Mouse (Mus musculus): ENCODE results near the gene Myd88. TPM values are rescaled to one million over a fixed set of nuclear protein-coding genes. Genes with fewer than 3 reads are reported as not detected.

Gene Myd88
- total and polyA plus RNA-seq, 3 experiments: 14.3 to 53.6 (median 22.7) TPM

- no peak overlapping the region for H3K4me3 ChIP-seq (replicated peaks in 1 of 3; ENCODE audit: low read depth in 2 of 3, low read length in 2 of 3, poor library complexity in 1 of 3)
- peaks cover 4% of the 10 kb centered on the region in 2 experiments; a peak in 2 of 4 replicates for H3K4me1 ChIP-seq (ENCODE audit: control insufficient read depth in 1 of 2, insufficient read depth in 2 of 2)
- H3K9ac ChIP-seq (ENCODE audit: insufficient read depth, low read depth): no peak overlapping the region
- no peak for DNase-seq (ENCODE audit: extremely low read depth)
- no peaks in the 10 kb centered on the region for H3K9me3 ChIP-seq (replicated peaks; ENCODE audit: low read length)
- TF ChIP-seq RCOR1 (conservative IDR thresholded peaks at IDR 0.05; ENCODE audit: low read depth, low read length) (no peak), HCFC1 (IDR thresholded peaks at IDR 0.05; ENCODE audit: low read depth, low read length) (no peak), MAX (IDR thresholded peaks at IDR 0.05; ENCODE audit: low read length) (no peak), RAD21 (IDR thresholded peaks at IDR 0.05; ENCODE audit: low read depth, low read length) (no peak), NRF1 (IDR thresholded peaks at IDR 0.05; ENCODE audit: low read depth, low read length) (no peak), SIN3A (IDR thresholded peaks at IDR 0.05; ENCODE audit: low read length) (no peak), CHD1 (IDR thresholded peaks at IDR 0.05; ENCODE audit: low read depth, low read length) (no peak), E2F4 (IDR thresholded peaks at IDR 0.05; ENCODE audit: insufficient replicate concordance, low read depth, low read length) (no peak), CHD2 (IDR thresholded peaks at IDR 0.05; ENCODE audit: low read length) (no peak), TCF12 (IDR thresholded peaks at IDR 0.05; ENCODE audit: low read depth, low read length) (no peak), UBTF (IDR thresholded peaks at IDR 0.05; ENCODE audit: low read depth, low read length) (no peak), MAZ (IDR thresholded peaks at IDR 0.05; ENCODE audit: low read depth, low read length) (no peak), POLR2AphosphoS2 (IDR thresholded peaks at IDR 0.05; ENCODE audit: low read depth, low read length) (no peak), GABPA (IDR thresholded peaks at IDR 0.05; ENCODE audit: insufficient replicate concordance, low read depth, low read length) (no peak), MAFK (IDR thresholded peaks at IDR 0.05; ENCODE audit: insufficient replicate concordance, low read length) (no peak), IRF4 (IDR thresholded peaks at IDR 0.05; ENCODE audit: low read depth, low read length) (no peak), EP300 (IDR thresholded peaks at IDR 0.05; ENCODE audit: low read length) (no peak)
- no peaks in the 10 kb centered on the region for H3K79me2 ChIP-seq (replicated peaks; ENCODE audit: control insufficient read depth, extremely low read depth, insufficient read depth, poor library complexity, severe bottlenecking)
- peaks cover 10 to 26% of the 10 kb centered on the region in 2 experiments for H3K36me3 ChIP-seq (replicated peaks in 1 of 2; ENCODE audit: control insufficient read depth in 1 of 2, insufficient read depth in 1 of 2, low read length in 1 of 2)
- dilution Hi-C loops (cut with MboI; ENCODE audit: extremely low pct_ligation_motif_present, extremely low pct_unique_long_range_greater_than_20kb, low sequenced_read_pairs) (no loop called here), in situ Hi-C loops (cut with MboI; ENCODE audit: low pct_ligation_motif_present, low pct_unique_long_range_greater_than_20kb, low sequenced_read_pairs) (loop anchor here (5.0 kb wide), 1 partner anchor 66 kb away; no protein-coding TSS in a partner anchor)
- no peak overlapping the region for H3K27ac ChIP-seq (ENCODE audit: insufficient read depth, low read depth)
- no peaks in the 10 kb centered on the region for H3K27me3 ChIP-seq (replicated peaks)
- no peak overlapping the region for H3K4me2 ChIP-seq (ENCODE audit: insufficient read depth, low read depth, poor library complexity, severe bottlenecking)
These were observed 20.2 kb upstream of the Myd88 start for GRCm38 (mm10) chr9:119361416-119361815.

- TF ChIP-seq MXI1 (IDR thresholded peaks at IDR 0.05; ENCODE audit: low read depth, low read length) (no peak), POLR2A (IDR thresholded peaks at IDR 0.05; ENCODE audit: low read depth, low read length) (no peak), ZC3H11A (IDR thresholded peaks at IDR 0.05; ENCODE audit: low read depth, low read length) (no peak), JUND (conservative IDR thresholded peaks at IDR 0.05; ENCODE audit: low read depth, low read length) (no peak), ELF1 (IDR thresholded peaks at IDR 0.05; ENCODE audit: low read depth, low read length) (no peak), UBTF (IDR thresholded peaks at IDR 0.05; ENCODE audit: low read depth, low read length) (no peak), GABPA (IDR thresholded peaks at IDR 0.05; ENCODE audit: insufficient replicate concordance, low read depth, low read length) (no peak), ZNF384 (IDR thresholded peaks at IDR 0.05; ENCODE audit: low read depth, low read length) (no peak), TBP (conservative IDR thresholded peaks at IDR 0.05; ENCODE audit: low read depth, low read length) (no peak), MAFK (IDR thresholded peaks at IDR 0.05; ENCODE audit: insufficient replicate concordance, low read length) (no peak), SIN3A (IDR thresholded peaks at IDR 0.05; ENCODE audit: low read length) (no peak), POLR2AphosphoS2 (IDR thresholded peaks at IDR 0.05; ENCODE audit: low read depth, low read length) (no peak), MEF2A (IDR thresholded peaks at IDR 0.05; ENCODE audit: borderline replicate concordance, low read depth, low read length) (no peak), CTCF (conservative IDR thresholded peaks at IDR 0.05 in 1 of 2, IDR thresholded peaks at IDR 0.05 in 1 of 2; ENCODE audit: low read depth in 2 of 2, low read length in 2 of 2) (no peak), CHD2 (IDR thresholded peaks at IDR 0.05; ENCODE audit: low read length) (no peak), MAX (IDR thresholded peaks at IDR 0.05; ENCODE audit: low read length) (no peak)
- dilution Hi-C loops (cut with MboI; ENCODE audit: extremely low pct_ligation_motif_present, extremely low pct_unique_long_range_greater_than_20kb, low sequenced_read_pairs): no loop called here
- H3K9me3 ChIP-seq (replicated peaks; ENCODE audit: low read length): no peaks in the 10 kb centered on the region
- H3K4me1 ChIP-seq (ENCODE audit: control insufficient read depth in 1 of 2, insufficient read depth in 2 of 2): peaks cover 4% of the 10 kb centered on the region in 2 experiments; a peak in 2 of 4 replicates
- no peaks in the 10 kb centered on the region for H3K27me3 ChIP-seq (replicated peaks)
- peak overlapping the region; percentile 72 for H3K4me2 ChIP-seq (ENCODE audit: insufficient read depth, low read depth, poor library complexity, severe bottlenecking)
- peak overlapping the region; percentile 76; the same call in 1 of the 2 replicates for H3K9ac ChIP-seq (ENCODE audit: insufficient read depth, low read depth)
- H3K79me2 ChIP-seq (replicated peaks; ENCODE audit: control insufficient read depth, extremely low read depth, insufficient read depth, poor library complexity, severe bottlenecking): no peaks in the 10 kb centered on the region
- H3K4me3 ChIP-seq (replicated peaks in 1 of 3; ENCODE audit: low read depth in 2 of 3, low read length in 2 of 3, poor library complexity in 1 of 3): peak overlapping the region; percentile 41 to 67 (median 58)
- DNase-seq (ENCODE audit: extremely low read depth): no peak
- in situ Hi-C loops (cut with MboI; ENCODE audit: low pct_ligation_motif_present, low pct_unique_long_range_greater_than_20kb, low sequenced_read_pairs): loop anchor here (10.0 kb wide), 1 partner anchor 203 kb away; the partner anchor contains the start of genes Acaa1b and Gm47289
- H3K27ac ChIP-seq (ENCODE audit: insufficient read depth, low read depth): no peak overlapping the region
- peaks cover 10 to 17% of the 10 kb centered on the region in 2 experiments for H3K36me3 ChIP-seq (replicated peaks in 1 of 2; ENCODE audit: control insufficient read depth in 1 of 2, insufficient read depth in 1 of 2, low read length in 1 of 2)
These were observed 16.8 kb upstream of the Myd88 start for GRCm38 (mm10) chr9:119358058-119358429.

Data from CH12.LX (cell line).